Mouse (Mus musculus) layer of hippocampus, adult 2 months (tissue): Measurements from ENCODE around the gene Nhlh1. TPM values are rescaled to one million over a fixed set of nuclear protein-coding genes. Genes with fewer than 3 reads are reported as not detected.
A peak's percentile ranks its signal among the peaks of the same experiment; 100 is the strongest.

Source experiments
- DNase-seq, 2 experiments: peaks; one replicate each; pipeline ENCODE4 v3.0.0; 2022; ENCODE audit warnings: low spot score in 2 of 2
- H3K27ac ChIP-seq: fragments of 200-600 bp; 2 replicates; pipeline ENCODE4 v1.8.1; 2022
- H3K4me3 ChIP-seq: fragments of 200-600 bp; 2 replicates; pipeline ENCODE4 v1.8.1; 2022; ENCODE audit warnings: mild to moderate bottlenecking
- CTCF ChIP-seq: fragments of 200-600 bp; conservative IDR thresholded peaks from 2 replicates; pipeline ENCODE4 v1.8.1; 2022; ENCODE audit warnings: antibody characterized with exemption, mild to moderate bottlenecking, moderate library complexity
- total RNA-seq, 2 experiments: library from RNA; stranded (reverse); gene quantifications; 2 replicates each; pipeline ENCODE4 v1.2.3; 2021

Nhlh1 gene
- total RNA-seq, 2 experiments from 2014 or later = 0.79 to 1.2 TPM

GRCm38 (mm10) chr1:172018336-172019311 is 38.7 kb downstream of the Nhlh1 start:
- Histone ChIP-seq H3K4me3 (no peak overlapping the region), H3K27ac (no peak overlapping the region)
- TF ChIP-seq CTCF = no peak
- no peak for DNase-seq

GRCm38 (mm10) chr1:172017517-172018070 is 39.8 kb downstream of the Nhlh1 start:
- H3K27ac ChIP-seq = peak overlapping the region; percentile 62; the same call in 1 of the 2 replicates
- no peak overlapping the region for H3K4me3 ChIP-seq
- no peak for TF ChIP-seq CTCF
- DNase-seq = no peak

GRCm38 (mm10) chr1:172016660-172017516 is 40.5 kb downstream of the Nhlh1 start:
- no peak for TF ChIP-seq CTCF
- Histone ChIP-seq H3K4me3 (no peak overlapping the region), H3K27ac (peak overlapping the region; percentile 62)
- no peak for DNase-seq

- peak overlapping the region; percentile 62 for H3K27ac ChIP-seq
- H3K4me3 ChIP-seq = no peak overlapping the region
- DNase-seq = no peak
- no peak for TF ChIP-seq CTCF
Observed at GRCm38 (mm10) chr1:172016031-172016430, 41.3 kb downstream of the Nhlh1 start.

GRCm38 (mm10) chr1:172015312-172015939 is 41.9 kb downstream of the Nhlh1 start:
- no peak overlapping the region for H3K4me3 ChIP-seq
- TF ChIP-seq CTCF = no peak
- no peak for DNase-seq
- H3K27ac ChIP-seq = no peak overlapping the region; the same call in 1 of the 2 replicates

GRCm38 (mm10) chr1:172014771-172015170 is 42.6 kb downstream of the Nhlh1 start:
- no peak overlapping the region for H3K4me3 ChIP-seq

GRCm38 (mm10) chr1:172012030-172012429 is 45.3 kb downstream of the Nhlh1 start:
- DNase-seq = peak in 1 of 2 experiments; percentile 77
- 0 out of 2 replicates have a peak overlapping the region, but pooled peaks have one; percentile 18 for H3K27ac ChIP-seq

More at GRCm38 (mm10) chr1:172014771-172015170, 42.6 kb downstream of the Nhlh1 start:
- TF ChIP-seq CTCF = no peak
- DNase-seq = no peak
- H3K27ac ChIP-seq = peak overlapping the region; percentile 28; the same call in 1 of the 2 replicates

GRCm38 (mm10) chr1:172010042-172010824 is 47.1 kb downstream of the Nhlh1 start:
- Histone ChIP-seq H3K27ac (no peak overlapping the region), H3K4me3 (no peak overlapping the region)
- peak in 1 of 2 experiments; percentile 7 for DNase-seq
- peak; percentile 50 for TF ChIP-seq CTCF

More at GRCm38 (mm10) chr1:172012030-172012429, 45.3 kb downstream of the Nhlh1 start:
- no peak overlapping the region for H3K4me3 ChIP-seq
- TF ChIP-seq CTCF = peak; percentile 94

- Histone ChIP-seq H3K27ac (no peak overlapping the region), H3K4me3 (no peak overlapping the region)
- no peak for DNase-seq
- TF ChIP-seq CTCF = no peak
Observed at GRCm38 (mm10) chr1:172009406-172009805, 48.0 kb downstream of the Nhlh1 start.

GRCm38 (mm10) chr1:172008351-172008750 is 49.0 kb downstream of the Nhlh1 start:
- TF ChIP-seq CTCF = no peak
- no peak overlapping the region for H3K4me3 ChIP-seq
- no peak for DNase-seq

GRCm38 (mm10) chr1:172007761-172008160 is 49.6 kb downstream of the Nhlh1 start:
- Histone ChIP-seq H3K27ac (no peak overlapping the region), H3K4me3 (no peak overlapping the region)
- DNase-seq = no peak
- TF ChIP-seq CTCF = no peak

More at GRCm38 (mm10) chr1:172008351-172008750, 49.0 kb downstream of the Nhlh1 start:
- H3K27ac ChIP-seq = no peak overlapping the region

Other genes with a start within 250 kb of the Nhlh1 start
- gene Cd84, start 217.9 kb downstream of the Nhlh1 start, total RNA-seq = 1 to 10 TPM; 1.9 to 2.1 TPM
- gene Gm10521, start 161.9 kb downstream of the Nhlh1 start, total RNA-seq = under 1 TPM; 0.12 to 0.18 TPM
- gene Slamf6, start 140.1 kb downstream of the Nhlh1 start, total RNA-seq = not detected
- 10 to 100 TPM; 15.0 to 18.2 TPM for gene Vangl2, start 29.1 kb downstream of the Nhlh1 start, total RNA-seq
- gene Copa, start 25.0 kb upstream of the Nhlh1 start, total RNA-seq = 100 to 1,000 TPM; 146 to 147 TPM
- gene Ncstn, start 25.2 kb upstream of the Nhlh1 start, total RNA-seq = 10 to 100 TPM; 58.1 to 63.3 TPM
- gene Pex19, start 69.2 kb upstream of the Nhlh1 start, total RNA-seq = 10 to 100 TPM; 84.9 to 88.3 TPM
- 100 to 1,000 TPM; 114 to 116 TPM for gene Dcaf8, start 90.5 kb upstream of the Nhlh1 start, total RNA-seq
- gene Pea15a, start 149.2 kb upstream of the Nhlh1 start, total RNA-seq = 100 to 1,000 TPM; 421 to 428 TPM
- gene Casq1, start 162.3 kb upstream of the Nhlh1 start, total RNA-seq = under 1 TPM; 0.37 to 0.51 TPM
- gene Atp1a4, start 200.8 kb upstream of the Nhlh1 start, total RNA-seq = not detected
- 100 to 1,000 TPM; 255 to 257 TPM for gene Igsf8, start 204.1 kb upstream of the Nhlh1 start, total RNA-seq
- 100 to 1,000 TPM; 585 to 600 TPM for gene Atp1a2, start 240.5 kb upstream of the Nhlh1 start, total RNA-seq